Mouse (Mus musculus) gastrocnemius, postnatal 14 days (tissue): ENCODE measurements at regions not wholly inside any gene's neighbourhood (a gene's known extent, or its start where the extent isn't known, plus 50 kb on each side); places are given as distances from the start of the nearest gene placed in this dataset.

Source experiments
- DNase-seq: peaks from one replicate; pipeline ENCODE4 v3.0.0; 2021; ENCODE audit warnings: mixed read lengths
- intact Hi-C: fragments of 180-260 bp; cut with DNase I; formaldehyde crosslinking; loops from one replicate; pipeline ENCODE4 v1.15.1; 2025; ENCODE audit warnings: low total_unique reads

DNA sequence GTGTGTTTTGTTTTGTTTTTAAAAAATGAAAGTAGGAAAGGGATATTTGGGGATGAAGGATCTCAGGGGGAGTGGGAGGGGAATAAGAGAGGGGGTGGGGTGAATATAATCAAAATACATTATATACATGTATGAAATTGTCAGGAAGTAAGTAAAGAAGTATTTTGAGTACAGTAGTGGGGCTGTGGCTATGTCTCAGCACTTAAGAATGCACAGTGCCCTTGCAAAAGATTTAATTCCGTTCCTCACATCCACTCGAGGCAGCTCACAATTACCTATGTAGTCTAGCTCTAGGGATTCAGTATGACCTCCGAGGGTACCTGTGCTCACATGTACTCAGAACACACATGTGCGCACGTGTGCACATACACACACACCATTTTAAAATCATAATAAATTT, 50.4 kb upstream of the Dock1 start:
- intact Hi-C loops = no loop called here

More for the DNA sequence above, 50.4 kb upstream of the Dock1 start:
- DNase-seq = no peak
